Mouse (Mus musculus): Measurements from ENCODE around the gene Mlana.
A peak's percentile ranks its signal among the peaks of the same experiment; 100 is the strongest.

Mlana gene

GRCm38 (mm10) chr19:29750994-29751393, 53.4 kb downstream of the Mlana start:
- DNase-seq (ENCODE audit: low read depth): peak; percentile 3

DNA sequence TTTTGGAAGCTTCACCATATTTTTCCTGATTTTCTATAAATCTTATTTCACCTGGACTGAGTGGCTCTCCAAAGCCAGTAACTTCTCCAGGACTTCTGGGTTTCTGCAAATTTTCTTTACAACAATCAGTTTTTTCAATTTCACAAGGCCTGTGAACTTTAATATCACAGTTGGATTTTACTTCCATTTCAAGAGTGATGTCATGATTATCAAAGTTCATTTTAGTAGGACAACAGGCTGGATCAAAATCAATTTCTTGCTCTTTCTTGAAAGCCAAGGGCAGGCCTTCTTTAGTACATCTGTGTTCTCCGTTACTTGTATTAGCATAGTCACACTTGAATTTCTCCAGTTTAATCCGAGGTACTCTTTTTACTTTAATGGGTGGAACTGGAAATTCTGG, 56.3 kb downstream of the Mlana start:
- DNase-seq (ENCODE audit: low read depth): no peak

Data from c-Kit-positive CD71-positive TER-119-negative erythroid progenitor cells, embryonic 14.5 days (primary cell).